Mouse (Mus musculus) MEL (cell line): ENCODE measurements at regions not wholly inside any gene's neighbourhood (a gene's known extent, or its start where the extent isn't known, plus 50 kb on each side); places are given as distances from the start of the nearest gene placed in this dataset.

ENCODE experiments used
- DNase-seq: peaks from one replicate; pipeline ENCODE4 v3.0.0; 2011; ENCODE audit warnings: low read depth, low spot score
- H3K27ac ChIP-seq: 2 replicates; pipeline ENCODE4 v1.5.1; 2012; ENCODE audit warnings: low read depth, mild to moderate bottlenecking, control low read depth, low read length, moderate library complexity; ENCODE audit not compliant: control insufficient read depth
- H3K27me3 ChIP-seq, 2 experiments: fragments of 150-350 bp in 1 of 2; sonication (generic) in 1 of 2; 2 replicates each; pipeline ENCODE4 v1.6.1; 2012; ENCODE audit warnings: low read length in 2 of 2, mild to moderate bottlenecking in 2 of 2, improper control_type of control experiment in 1 of 2, moderate library complexity in 1 of 2; ENCODE audit not compliant: insufficient read depth in 2 of 2, control insufficient read depth in 1 of 2
- H3K36me3 ChIP-seq, 2 experiments: 2 replicates each; pipeline ENCODE4 v1.6.1; 2012 to 2014; ENCODE audit warnings: low read length in 2 of 2, improper control_type of control experiment in 1 of 2, inconsistent platforms in 1 of 2, mild to moderate bottlenecking in 1 of 2; ENCODE audit not compliant: insufficient read depth in 2 of 2, control insufficient read depth in 1 of 2
- H3K4me1 ChIP-seq, 2 experiments: fragments of 150-350 bp in 1 of 2; sonication (generic) in 1 of 2; 2 replicates each; pipeline ENCODE4 v1.6.1; 2012; ENCODE audit warnings: low read length in 2 of 2, improper control_type of control experiment in 1 of 2, mild to moderate bottlenecking in 1 of 2; ENCODE audit not compliant: insufficient read depth in 2 of 2, control insufficient read depth in 1 of 2
- H3K4me3 ChIP-seq, 2 experiments: fragments of 150-350 bp in 1 of 2; sonication (generic) in 1 of 2; 2 replicates each; pipeline ENCODE4 v1.5.1; 2012; ENCODE audit warnings: low read depth in 2 of 2, low read length in 2 of 2, mild to moderate bottlenecking in 2 of 2, moderate library complexity in 2 of 2, control low read depth in 1 of 2, improper control_type of control experiment in 1 of 2; ENCODE audit not compliant: control insufficient read depth in 1 of 2, insufficient read depth in 1 of 2
- H3K79me2 ChIP-seq: 2 replicates; pipeline ENCODE4 v1.6.1; 2012; ENCODE audit warnings: mild to moderate bottlenecking, low read length, moderate library complexity; ENCODE audit not compliant: control insufficient read depth, poor library complexity, insufficient read depth
- H3K9ac ChIP-seq: 2 replicates; pipeline ENCODE4 v1.6.1; 2012; ENCODE audit warnings: low read depth, mild to moderate bottlenecking, control low read depth, low read length, moderate library complexity; ENCODE audit not compliant: control insufficient read depth, poor library complexity, severe bottlenecking
- H3K9me3 ChIP-seq: fragments of 150-350 bp; sonication (generic); replicated peaks from 2 replicates; pipeline ENCODE4 v1.6.1; 2012; ENCODE audit warnings: mild to moderate bottlenecking, low read length, improper control_type of control experiment, moderate library complexity; ENCODE audit not compliant: insufficient read depth
- E2F4 ChIP-seq: IDR thresholded peaks from 2 replicates; pipeline ENCODE4 v1.6.1; 2011; ENCODE audit warnings: low read depth, low read length, improper control_type of control experiment, borderline replicate concordance
- GATA1 ChIP-seq: IDR thresholded peaks from 2 replicates; pipeline ENCODE4 v1.6.1; 2011; ENCODE audit warnings: low read depth, low read length, improper control_type of control experiment
- JUND ChIP-seq: IDR thresholded peaks from 2 replicates; pipeline ENCODE4 v1.6.1; 2011; ENCODE audit warnings: low read depth, mild to moderate bottlenecking, improper control_type of control experiment, low read length
- MAX ChIP-seq: IDR thresholded peaks from 2 replicates; pipeline ENCODE4 v1.6.1; 2011; ENCODE audit warnings: low read length, improper control_type of control experiment
- MEF2A ChIP-seq: IDR thresholded peaks from 2 replicates; pipeline ENCODE4 v1.6.1; 2014; ENCODE audit warnings: low read depth, mild to moderate bottlenecking, inconsistent platforms, low read length, improper control_type of control experiment; ENCODE audit not compliant: poor library complexity, insufficient replicate concordance, severe bottlenecking; ENCODE audit errors: extremely low read depth
- MXI1 ChIP-seq: IDR thresholded peaks from 2 replicates; pipeline ENCODE4 v1.6.1; 2011; ENCODE audit warnings: mild to moderate bottlenecking, low read depth, low read length, improper control_type of control experiment
- MYC ChIP-seq: IDR thresholded peaks from 2 replicates; pipeline ENCODE4 v1.6.1; 2011; ENCODE audit warnings: low read depth, mild to moderate bottlenecking, low read length, improper control_type of control experiment, moderate library complexity
- NELFE ChIP-seq: IDR thresholded peaks from 2 replicates; pipeline ENCODE4 v1.6.1; 2011; ENCODE audit warnings: low read depth, low read length, improper control_type of control experiment
- NRF1 ChIP-seq: IDR thresholded peaks from 2 replicates; pipeline ENCODE4 v1.6.1; 2014; ENCODE audit warnings: low read depth, mild to moderate bottlenecking, inconsistent platforms, low read length, improper control_type of control experiment, moderate library complexity; ENCODE audit not compliant: poor library complexity, insufficient read depth, severe bottlenecking
- POLR2A ChIP-seq, 2 experiments: IDR thresholded peaks; 2 replicates each; pipeline ENCODE4 v1.6.1; 2011 to 2012; ENCODE audit warnings: low read length in 2 of 2, mild to moderate bottlenecking in 2 of 2, control low read depth in 1 of 2, improper control_type of control experiment in 1 of 2, low read depth in 1 of 2, moderate library complexity in 1 of 2; ENCODE audit not compliant: control insufficient read depth in 1 of 2, insufficient read depth in 1 of 2, poor library complexity in 1 of 2
- POLR2AphosphoS2 ChIP-seq: IDR thresholded peaks from 2 replicates; pipeline ENCODE4 v1.6.1; 2011; ENCODE audit warnings: low read length, improper control_type of control experiment
- POLR2AphosphoS5 ChIP-seq: IDR thresholded peaks from 2 replicates; pipeline ENCODE4 v1.6.1; 2012; ENCODE audit warnings: low read depth, borderline replicate concordance, mild to moderate bottlenecking, inconsistent platforms, low read length, moderate library complexity, mixed read lengths
- SIN3A ChIP-seq: IDR thresholded peaks from 2 replicates; pipeline ENCODE4 v1.6.1; 2012; ENCODE audit warnings: low read length, improper control_type of control experiment, inconsistent platforms
- TCF12 ChIP-seq: IDR thresholded peaks from 2 replicates; pipeline ENCODE4 v1.6.1; 2014; ENCODE audit warnings: low read depth, mild to moderate bottlenecking, inconsistent platforms, low read length, improper control_type of control experiment, moderate library complexity
- ZC3H11A ChIP-seq: IDR thresholded peaks from 2 replicates; pipeline ENCODE4 v1.6.1; 2012; ENCODE audit warnings: low read depth, mild to moderate bottlenecking, inconsistent platforms, low read length, improper control_type of control experiment
- ZMIZ1 ChIP-seq: IDR thresholded peaks from 2 replicates; pipeline ENCODE4 v1.6.1; 2012; ENCODE audit warnings: low read depth, mild to moderate bottlenecking, inconsistent platforms, low read length, improper control_type of control experiment, moderate library complexity

- Histone ChIP-seq H3K79me2 (no peaks in the 10 kb centered on the region), H3K9me3 (no peaks in the 10 kb centered on the region), H3K4me1 (no peaks in the 10 kb centered on the region), H3K27me3 (no peaks in the 10 kb centered on the region), H3K4me3 (no peak overlapping the region), H3K9ac (no peak overlapping the region), H3K27ac (no peak overlapping the region), H3K36me3 (no peaks in the 10 kb centered on the region)
- no peak for DNase-seq
- TF ChIP-seq SIN3A = no peak
- TF ChIP-seq MAX = no peak
- TF ChIP-seq POLR2AphosphoS5 = no peak
- TF ChIP-seq ZC3H11A = no peak
- no peak for TF ChIP-seq JUND
- no peak for TF ChIP-seq NRF1
- no peak for TF ChIP-seq MYC
Observed at GRCm38 (mm10) chr3:147683730-147684129, 831.6 kb downstream of the Ttll7 start.

DNA sequence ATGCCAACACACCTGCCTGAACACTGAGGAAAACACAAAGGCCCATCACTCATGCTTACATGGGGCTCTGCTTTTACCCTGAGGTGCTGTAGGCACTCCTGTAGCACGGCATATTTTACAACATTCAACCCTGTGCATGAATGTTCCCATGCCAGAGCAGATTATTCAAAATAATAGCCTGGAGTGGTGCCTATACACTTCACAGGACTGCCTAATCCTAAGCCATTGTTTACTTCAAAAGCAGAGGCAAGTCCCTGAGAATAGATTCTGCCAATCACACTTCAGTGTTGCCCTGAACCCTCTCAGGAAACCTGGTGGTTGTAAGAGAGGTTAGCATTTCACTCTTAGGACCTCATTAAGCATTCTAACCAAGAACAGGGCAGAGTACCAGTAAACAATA is 828.1 kb downstream of the Ttll7 start:
- no peak overlapping the region for H3K9ac ChIP-seq
- no peaks in the 10 kb centered on the region for H3K9me3 ChIP-seq
- TF ChIP-seq POLR2AphosphoS2 (no peak), TCF12 (no peak), ZMIZ1 (no peak)
- no peak for DNase-seq
- no peaks in the 10 kb centered on the region for H3K36me3 ChIP-seq
- H3K4me3 ChIP-seq = no peak overlapping the region
- no peaks in the 10 kb centered on the region for H3K27me3 ChIP-seq
- H3K79me2 ChIP-seq = no peaks in the 10 kb centered on the region
- H3K4me1 ChIP-seq = no peaks in the 10 kb centered on the region
- H3K27ac ChIP-seq = no peak overlapping the region

DNA sequence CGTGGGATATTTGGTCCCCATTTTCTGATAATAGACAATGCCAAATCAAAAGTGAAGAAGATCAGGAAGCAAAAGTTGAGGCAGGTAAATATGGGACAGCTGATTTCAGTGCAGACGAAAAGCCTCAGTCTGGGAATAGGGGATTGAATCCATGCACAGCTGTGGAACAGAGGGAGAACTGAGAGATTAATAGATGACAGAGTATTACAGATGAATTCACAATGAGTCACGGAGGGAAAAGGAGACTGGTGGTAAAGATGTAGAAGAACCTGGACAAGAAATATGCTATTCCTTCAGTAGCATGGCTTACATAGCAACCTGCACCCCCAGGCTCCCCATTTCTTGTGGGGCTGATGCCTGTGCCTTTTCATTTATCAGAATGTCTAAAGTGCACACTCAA is 810.4 kb downstream of the Ttll7 start:
- no peaks in the 10 kb centered on the region for H3K36me3 ChIP-seq
- no peaks in the 10 kb centered on the region for H3K9me3 ChIP-seq
- no peaks in the 10 kb centered on the region for H3K79me2 ChIP-seq
- no peaks in the 10 kb centered on the region for H3K4me1 ChIP-seq
- no peak for DNase-seq
- H3K9ac ChIP-seq = no peak overlapping the region
- no peaks in the 10 kb centered on the region for H3K27me3 ChIP-seq
- no peak overlapping the region for H3K27ac ChIP-seq
- TF ChIP-seq POLR2AphosphoS5 (no peak), NELFE (no peak), E2F4 (no peak), MEF2A (no peak), MXI1 (no peak), POLR2AphosphoS2 (no peak), ZC3H11A (no peak), POLR2A (IDR thresholded peaks at IDR 0.05; ENCODE audit: control insufficient read depth in 1 of 2, insufficient read depth in 1 of 2, low read depth in 1 of 2, low read length in 2 of 2, poor library complexity in 1 of 2) (no peak), GATA1 (no peak)
- no peak overlapping the region for H3K4me3 ChIP-seq
